Mouse (Mus musculus): ENCODE measurements around the gene Map2k3.
A peak's percentile ranks its signal among the peaks of the same experiment; 100 is the strongest.

Gene Map2k3

GRCm38 (mm10) chr11:60955621-60956383, 24.0 kb downstream of the Map2k3 start:
- DNase-seq (ENCODE audit: low read depth, low spot score) = no peak

- DNase-seq (ENCODE audit: low read depth, low spot score) = no peak
Measured at GRCm38 (mm10) chr11:60958948-60959347, 27.1 kb downstream of the Map2k3 start.

- no peak for DNase-seq (ENCODE audit: low read depth, low spot score)
Measured at GRCm38 (mm10) chr11:60961176-60961575, 29.3 kb downstream of the Map2k3 start.

- no peak for DNase-seq (ENCODE audit: low read depth, low spot score)
Measured at GRCm38 (mm10) chr11:60962709-60963108, 30.9 kb downstream of the Map2k3 start.

- no peak for DNase-seq (ENCODE audit: low read depth, low spot score)
Measured at GRCm38 (mm10) chr11:60966974-60967373, 35.1 kb downstream of the Map2k3 start.

- no peak for DNase-seq (ENCODE audit: low read depth, low spot score)
Measured at GRCm38 (mm10) chr11:60975097-60975496, 43.3 kb downstream of the Map2k3 start.

- no peak for DNase-seq (ENCODE audit: low read depth, low spot score)
Measured at GRCm38 (mm10) chr11:60976234-60976633, 44.4 kb downstream of the Map2k3 start.

GRCm38 (mm10) chr11:60976742-60977141, 44.9 kb downstream of the Map2k3 start:
- DNase-seq (ENCODE audit: low read depth, low spot score) = peak; percentile 87

GRCm38 (mm10) chr11:60977153-60977552, 45.3 kb downstream of the Map2k3 start:
- DNase-seq (ENCODE audit: low read depth, low spot score) = no peak

GRCm38 (mm10) chr11:60978658-60979057, 46.8 kb downstream of the Map2k3 start:
- no peak for DNase-seq (ENCODE audit: low read depth, low spot score)

GRCm38 (mm10) chr11:60979788-60980187, 48.0 kb downstream of the Map2k3 start:
- DNase-seq (ENCODE audit: low read depth, low spot score) = no peak

- DNase-seq (ENCODE audit: low read depth, low spot score) = no peak
Measured at GRCm38 (mm10) chr11:60981693-60982486, 50.1 kb downstream of the Map2k3 start.

- DNase-seq (ENCODE audit: low read depth, low spot score) = no peak
Measured at GRCm38 (mm10) chr11:60984912-60985558, 53.2 kb downstream of the Map2k3 start.

- DNase-seq (ENCODE audit: low read depth, low spot score) = no peak
Measured at GRCm38 (mm10) chr11:60990428-60990827, 58.6 kb downstream of the Map2k3 start.
